Mouse (Mus musculus) heart, postnatal 4 days (tissue): ENCODE measurements around the gene Ripply3. TPM values are rescaled to one million over a fixed set of nuclear protein-coding genes. Genes with fewer than 3 reads are reported as not detected.
A peak's percentile ranks its signal among the peaks of the same experiment; 100 is the strongest.

Experiments used
- DNase-seq: peaks from one replicate; pipeline ENCODE4 v3.0.0; 2021
- total RNA-seq, 2 experiments: library from RNA; stranded (reverse); gene quantifications; 2 replicates each; pipeline ENCODE4 v1.2.3; 2021

The Ripply3 gene
- total RNA-seq, 2 experiments from 2014 or later = 3.7 to 4.5 TPM

DNA sequence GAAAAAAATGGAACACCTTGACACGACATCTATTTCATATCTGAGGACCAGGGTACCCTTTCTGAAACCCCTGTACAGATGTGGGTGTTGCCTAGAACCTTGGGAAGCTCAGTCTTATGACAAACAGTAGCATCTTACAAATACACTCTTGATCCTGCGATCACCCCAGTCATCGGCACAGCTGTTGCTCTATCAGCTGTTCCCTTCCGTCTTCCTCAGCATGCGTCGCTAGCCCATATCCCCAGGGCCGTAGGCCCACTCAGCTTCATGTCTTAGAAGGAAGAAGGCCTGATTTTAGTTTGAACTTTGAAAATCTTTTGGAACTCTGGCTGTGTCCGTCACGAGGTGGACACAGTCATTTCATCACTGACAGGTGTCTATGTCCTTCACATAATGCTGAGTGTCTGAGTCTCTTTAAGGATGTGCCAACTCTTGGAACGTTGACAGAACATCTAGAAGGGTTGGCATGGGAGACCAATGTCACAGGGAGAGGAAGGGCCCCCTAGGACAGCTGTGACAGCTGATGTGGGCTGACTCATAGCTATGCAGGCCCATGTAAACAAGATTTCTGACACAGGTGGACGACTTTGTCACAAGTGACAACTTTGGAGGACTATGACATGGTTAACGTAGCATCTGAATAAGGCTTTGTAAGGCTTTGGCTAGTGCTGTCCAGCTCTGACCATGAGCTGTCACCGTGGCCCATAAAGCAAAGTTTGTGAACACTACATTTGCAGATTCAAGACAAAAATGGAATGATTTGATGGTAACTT is 32.5 kb downstream of the Ripply3 start:
- no peak for DNase-seq

DNA sequence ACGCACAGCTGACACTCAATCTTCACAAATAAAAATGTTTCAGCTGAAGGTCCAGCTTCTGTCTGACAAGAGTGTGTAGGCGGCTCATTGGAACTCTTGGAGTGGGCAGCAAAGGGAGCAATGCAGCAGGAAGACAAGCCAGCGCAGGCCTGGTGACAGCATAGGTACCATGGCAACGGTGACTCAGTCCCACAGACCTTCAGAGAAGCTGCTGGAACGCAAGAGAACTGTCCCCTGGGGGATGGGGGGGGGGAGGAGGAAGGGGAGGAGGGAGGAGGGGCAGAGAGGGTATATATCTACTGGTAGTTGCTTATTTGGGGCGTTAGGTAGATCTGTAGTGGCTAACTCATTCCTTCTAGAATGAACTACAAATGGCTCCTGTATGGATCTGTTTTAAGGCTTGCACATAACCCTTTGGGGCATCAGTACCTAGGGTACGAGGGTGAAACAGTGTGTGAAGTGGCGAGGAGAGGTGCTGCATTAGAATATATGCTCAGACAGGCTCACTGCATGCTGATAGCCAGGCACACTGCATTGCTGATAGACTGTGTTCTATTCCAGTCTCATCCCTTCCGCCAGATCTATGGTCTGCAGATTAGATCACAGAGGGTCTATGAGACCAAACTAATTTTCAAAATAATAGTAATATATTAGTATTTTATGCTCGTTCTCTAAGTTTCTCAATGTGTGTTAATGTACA is 34.1 kb downstream of the Ripply3 start:
- DNase-seq = peak; percentile 69

DNA sequence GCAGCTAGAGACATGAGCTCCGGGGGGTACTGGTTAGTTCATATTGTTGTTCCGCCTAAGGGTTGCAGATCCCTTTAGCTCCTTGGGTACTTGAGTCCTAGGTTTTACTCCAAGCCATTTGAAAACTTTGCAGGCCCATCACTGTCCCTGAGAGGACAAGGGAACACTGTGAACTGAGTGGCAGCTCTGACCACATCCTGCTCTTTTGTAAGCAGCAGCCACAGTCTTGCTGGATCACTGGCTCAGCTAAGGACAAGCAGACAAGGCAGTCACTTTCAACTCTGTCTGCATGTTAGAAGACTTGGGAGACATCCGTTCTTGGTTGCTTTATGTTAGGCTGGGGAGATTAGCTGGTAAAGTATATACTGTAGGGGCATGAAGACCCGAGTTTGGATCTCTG is 35.6 kb downstream of the Ripply3 start:
- no peak for DNase-seq

DNA sequence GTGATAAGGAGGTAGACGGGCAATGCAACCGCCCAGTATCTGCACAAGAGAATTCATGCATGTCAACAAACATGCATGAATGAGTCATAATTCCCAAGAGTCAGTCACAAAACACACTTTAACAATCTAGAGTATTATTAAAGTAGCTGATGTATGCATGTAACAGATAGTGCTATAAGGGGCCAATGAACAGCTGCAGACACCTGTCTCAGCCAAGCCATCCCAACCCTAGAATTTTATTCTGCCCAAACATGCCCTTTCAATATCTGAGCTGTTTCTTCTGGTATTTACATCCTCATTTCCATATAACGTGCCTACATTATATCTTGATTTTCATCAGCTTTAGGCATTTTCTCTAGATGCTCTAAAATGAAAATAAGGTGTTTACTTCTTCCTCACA is 37.2 kb downstream of the Ripply3 start:
- DNase-seq = no peak

DNA sequence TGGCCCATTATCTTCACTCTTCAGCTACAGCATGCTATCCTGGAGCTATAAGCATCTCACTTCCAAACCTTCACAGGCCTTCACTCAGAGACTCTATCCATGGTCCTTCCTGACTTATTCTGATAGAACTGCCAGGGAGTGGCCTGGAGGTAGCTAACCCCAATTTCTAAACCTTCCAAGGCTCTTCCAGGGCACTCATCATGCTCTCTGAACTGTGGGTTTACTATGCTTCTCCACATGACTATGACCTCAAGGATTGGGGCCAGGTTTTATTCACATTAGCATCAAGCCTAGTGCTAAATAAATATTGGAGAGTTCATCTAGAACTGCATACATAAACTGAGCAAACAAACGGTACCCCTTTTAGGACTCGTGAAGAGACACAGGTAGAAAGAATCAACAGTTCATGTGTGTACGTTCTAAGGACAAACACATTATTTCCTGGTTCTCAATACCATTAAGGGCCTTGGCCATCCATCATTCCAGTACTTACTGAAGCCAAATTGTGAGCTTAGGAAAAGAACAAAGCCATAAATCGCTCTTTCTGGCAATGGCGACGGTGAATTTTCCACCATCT is 41.5 kb downstream of the Ripply3 start:
- DNase-seq = no peak

DNA sequence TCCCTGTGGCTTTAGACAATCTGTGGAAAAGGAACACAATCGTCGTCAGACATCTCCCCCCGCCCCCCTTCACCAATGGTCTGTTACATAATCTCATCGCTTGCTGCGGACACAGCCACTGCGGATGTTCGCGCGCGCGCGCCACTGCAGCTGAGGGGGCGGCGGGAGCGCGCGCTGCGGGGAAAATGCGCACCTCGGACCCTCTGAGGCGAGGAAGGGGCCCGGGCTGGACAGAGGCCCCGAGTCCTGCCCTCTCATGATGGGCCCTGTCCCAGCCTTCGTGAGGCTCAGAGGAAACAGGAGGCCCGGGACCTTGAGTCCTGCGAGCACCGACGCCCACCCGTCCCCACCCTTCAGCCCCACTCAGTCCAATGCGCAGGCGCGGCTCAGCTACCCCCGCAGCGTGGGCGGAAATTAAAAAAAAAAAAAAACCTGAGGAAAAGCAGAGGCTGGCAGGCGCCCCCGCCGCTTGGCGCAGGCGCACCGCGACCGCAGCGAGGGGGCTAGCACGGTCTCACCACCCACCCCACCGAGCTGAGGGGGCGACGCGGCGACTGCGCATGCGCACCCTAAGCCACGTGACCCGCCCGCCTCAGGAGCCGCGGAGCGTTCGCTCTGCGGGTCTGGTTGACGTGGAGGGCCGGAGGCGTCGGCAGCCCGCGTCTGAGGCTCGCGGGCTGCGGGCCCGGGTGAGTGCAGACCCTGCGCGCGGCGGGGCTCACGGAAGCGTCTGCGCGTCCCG is 42.1 kb downstream of the Ripply3 start, which contains the start of gene Ttc3:
Ttc3 (plus strand) TSS at position 446 of the 742 bp plus-strand sequence.
- peak; percentile 97 for DNase-seq

DNA sequence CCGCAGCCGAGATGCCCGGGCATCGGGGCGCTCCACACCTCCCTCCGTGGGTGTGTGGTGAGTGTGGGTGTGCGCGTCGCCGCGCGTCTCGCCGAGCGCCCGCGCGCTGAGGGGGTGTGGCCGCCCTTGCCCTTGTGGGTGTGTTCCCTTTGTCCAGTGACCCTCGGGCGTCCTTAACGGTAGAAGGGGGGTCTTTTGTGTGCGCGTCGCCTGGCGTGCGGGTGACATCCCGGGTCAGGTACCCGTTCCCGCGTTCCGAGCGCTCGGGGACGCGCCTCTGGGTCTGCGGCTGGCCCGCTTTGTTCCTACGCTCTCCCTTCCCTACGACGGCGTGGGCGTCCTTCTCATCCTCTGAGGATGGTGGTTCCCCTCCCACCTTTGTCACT is 42.7 kb downstream of the Ripply3 start:
- peak; percentile 79 for DNase-seq

DNA sequence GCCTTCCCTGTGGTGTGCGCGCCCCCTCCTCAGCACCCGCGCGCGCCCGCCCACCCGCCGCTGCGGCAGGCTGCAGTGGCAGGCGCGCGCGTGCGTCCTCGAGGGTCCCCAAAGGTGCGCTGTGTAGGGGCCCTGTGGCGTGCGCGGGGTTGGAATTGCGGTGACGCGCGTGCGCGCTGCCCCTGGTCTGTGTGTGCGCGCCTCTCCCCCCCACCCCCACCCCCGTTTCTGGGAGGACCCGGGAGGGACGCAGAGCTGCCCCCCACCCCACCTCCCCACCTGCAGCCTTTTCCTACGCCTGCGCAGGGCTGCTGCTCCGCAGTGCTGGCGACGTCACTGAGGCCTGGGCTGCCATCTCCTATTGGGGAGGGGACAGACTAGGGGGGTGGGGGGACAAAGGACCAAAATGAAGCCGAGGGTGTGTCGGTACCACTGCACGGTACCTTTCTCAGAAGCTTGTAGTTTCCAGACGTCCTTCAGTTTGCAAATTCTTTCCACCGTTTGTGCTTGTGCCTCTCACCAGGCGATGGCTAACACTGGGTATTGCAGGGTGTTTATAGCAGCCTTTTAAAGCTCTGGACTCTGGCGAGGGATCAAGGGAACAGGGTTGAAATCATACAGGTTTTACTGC is 43.2 kb downstream of the Ripply3 start, which contains the start of gene Pigp:
Pigp (minus strand) TSS at position 542 of the 631 bp plus-strand sequence.
- peak; percentile 72 for DNase-seq

DNA sequence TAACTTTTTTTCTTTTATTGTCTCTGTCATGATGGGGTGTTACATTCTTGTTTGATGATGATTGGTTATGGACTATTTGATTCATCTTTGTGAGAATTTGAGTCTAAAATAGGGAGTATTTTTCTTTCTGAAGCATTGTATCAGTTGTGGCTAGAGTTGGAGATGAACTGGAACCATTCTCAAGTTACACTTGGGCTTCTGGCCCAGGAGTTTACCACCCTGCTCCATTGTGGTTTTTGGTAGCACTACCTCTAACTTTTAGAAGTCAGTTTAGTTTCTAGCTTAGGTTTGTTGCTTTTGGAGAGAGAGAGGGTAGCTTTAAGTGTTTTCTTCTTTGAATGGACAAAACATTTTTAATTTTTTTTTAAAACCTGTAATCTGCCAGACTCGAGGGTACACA is 51.2 kb downstream of the Ripply3 start:
- no peak for DNase-seq

DNA sequence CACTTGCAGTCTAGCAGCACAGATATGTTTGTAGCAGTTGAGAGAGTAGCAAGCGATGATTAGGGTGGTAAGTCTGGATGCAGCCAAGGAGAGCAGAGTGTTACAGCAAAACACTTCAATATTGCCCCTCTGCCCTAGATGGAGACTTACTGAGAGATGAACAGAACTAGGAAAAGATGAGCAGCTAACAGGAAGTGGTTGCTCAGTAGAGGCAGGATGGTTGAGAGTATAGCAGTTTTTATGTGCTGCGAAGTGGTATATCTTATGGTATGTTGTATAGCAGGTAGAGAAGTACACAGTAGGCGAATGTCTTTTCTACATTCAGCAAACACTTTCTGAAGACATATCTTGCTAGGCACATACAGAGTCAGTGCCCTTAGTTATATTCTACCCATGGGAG is 55.1 kb downstream of the Ripply3 start:
- DNase-seq = no peak

Other genes with a start within 250 kb of the Ripply3 start
- gene Sim2, start 243.5 kb upstream of the Ripply3 start, total RNA-seq = not detected
- gene Hlcs, start 14.8 kb upstream of the Ripply3 start, total RNA-seq = 1 to 10 TPM; 8.0 to 8.2 TPM
- 100 to 1,000 TPM; 156 to 173 TPM for gene Ttc3, start 42.2 kb downstream of the Ripply3 start, total RNA-seq
- gene Pigp, start 43.4 kb downstream of the Ripply3 start, total RNA-seq = 10 to 100 TPM; 76.7 to 77.5 TPM
- 10 to 100 TPM; 28.7 to 29.8 TPM for gene Vps26c, start 198.4 kb downstream of the Ripply3 start, total RNA-seq
- gene Dyrk1a, start 241.6 kb downstream of the Ripply3 start, total RNA-seq = 100 to 1,000 TPM; 118 to 135 TPM